Mouse (Mus musculus) MEL (cell line): ENCODE data around the gene Aptx. TPM values are rescaled to one million over a fixed set of nuclear protein-coding genes. Genes with fewer than 3 reads are reported as not detected.

Experiments
- DNase-seq: peaks from one replicate; pipeline ENCODE4 v3.0.0; 2011; ENCODE audit warnings: low read depth, low spot score
- H3K27ac ChIP-seq: 2 replicates; pipeline ENCODE4 v1.5.1; 2012; ENCODE audit warnings: low read depth, mild to moderate bottlenecking, control low read depth, low read length, moderate library complexity; ENCODE audit not compliant: control insufficient read depth
- H3K27me3 ChIP-seq, 2 experiments: fragments of 150-350 bp in 1 of 2; sonication (generic) in 1 of 2; 2 replicates each; pipeline ENCODE4 v1.6.1; 2012; ENCODE audit warnings: low read length in 2 of 2, mild to moderate bottlenecking in 2 of 2, improper control_type of control experiment in 1 of 2, moderate library complexity in 1 of 2; ENCODE audit not compliant: insufficient read depth in 2 of 2, control insufficient read depth in 1 of 2
- H3K36me3 ChIP-seq, 2 experiments: 2 replicates each; pipeline ENCODE4 v1.6.1; 2012 to 2014; ENCODE audit warnings: low read length in 2 of 2, improper control_type of control experiment in 1 of 2, inconsistent platforms in 1 of 2, mild to moderate bottlenecking in 1 of 2; ENCODE audit not compliant: insufficient read depth in 2 of 2, control insufficient read depth in 1 of 2
- H3K4me1 ChIP-seq, 2 experiments: fragments of 150-350 bp in 1 of 2; sonication (generic) in 1 of 2; 2 replicates each; pipeline ENCODE4 v1.6.1; 2012; ENCODE audit warnings: low read length in 2 of 2, improper control_type of control experiment in 1 of 2, mild to moderate bottlenecking in 1 of 2; ENCODE audit not compliant: insufficient read depth in 2 of 2, control insufficient read depth in 1 of 2
- H3K4me3 ChIP-seq, 2 experiments: fragments of 150-350 bp in 1 of 2; sonication (generic) in 1 of 2; 2 replicates each; pipeline ENCODE4 v1.5.1; 2012; ENCODE audit warnings: low read depth in 2 of 2, low read length in 2 of 2, mild to moderate bottlenecking in 2 of 2, moderate library complexity in 2 of 2, control low read depth in 1 of 2, improper control_type of control experiment in 1 of 2; ENCODE audit not compliant: control insufficient read depth in 1 of 2, insufficient read depth in 1 of 2
- H3K79me2 ChIP-seq: 2 replicates; pipeline ENCODE4 v1.6.1; 2012; ENCODE audit warnings: mild to moderate bottlenecking, low read length, moderate library complexity; ENCODE audit not compliant: control insufficient read depth, poor library complexity, insufficient read depth
- H3K9ac ChIP-seq: 2 replicates; pipeline ENCODE4 v1.6.1; 2012; ENCODE audit warnings: low read depth, mild to moderate bottlenecking, control low read depth, low read length, moderate library complexity; ENCODE audit not compliant: control insufficient read depth, poor library complexity, severe bottlenecking
- H3K9me3 ChIP-seq: fragments of 150-350 bp; sonication (generic); replicated peaks from 2 replicates; pipeline ENCODE4 v1.6.1; 2012; ENCODE audit warnings: mild to moderate bottlenecking, low read length, improper control_type of control experiment, moderate library complexity; ENCODE audit not compliant: insufficient read depth
- BHLHE40 ChIP-seq: IDR thresholded peaks from 2 replicates; pipeline ENCODE4 v1.6.1; 2012; ENCODE audit warnings: low read depth, mild to moderate bottlenecking, inconsistent platforms, low read length, improper control_type of control experiment, borderline replicate concordance
- CTCF ChIP-seq, 3 experiments: IDR thresholded peaks in 2 of 3; conservative IDR thresholded peaks in 1 of 3; 2 replicates each; pipeline ENCODE4 v1.5.1; 2011 to 2012; ENCODE audit warnings: low read length in 3 of 3, low read depth in 2 of 3, mild to moderate bottlenecking in 2 of 3, improper control_type of control experiment in 1 of 3, inconsistent platforms in 1 of 3, mixed read lengths in 1 of 3, moderate library complexity in 1 of 3; ENCODE audit not compliant: control insufficient read depth in 1 of 3, insufficient read depth in 1 of 3, poor library complexity in 1 of 3, severe bottlenecking in 1 of 3
- E2F4 ChIP-seq: IDR thresholded peaks from 2 replicates; pipeline ENCODE4 v1.6.1; 2011; ENCODE audit warnings: low read depth, low read length, improper control_type of control experiment, borderline replicate concordance
- EP300 ChIP-seq, 2 experiments: IDR thresholded peaks; 2 replicates each; pipeline ENCODE4 v1.6.1; 2011; ENCODE audit warnings: improper control_type of control experiment in 2 of 2, low read length in 2 of 2, low read depth in 1 of 2, mild to moderate bottlenecking in 1 of 2
- HCFC1 ChIP-seq: IDR thresholded peaks from 2 replicates; pipeline ENCODE4 v1.6.1; 2012; ENCODE audit warnings: low read depth, mild to moderate bottlenecking, inconsistent platforms, low read length, improper control_type of control experiment, moderate library complexity
- JUND ChIP-seq: IDR thresholded peaks from 2 replicates; pipeline ENCODE4 v1.6.1; 2011; ENCODE audit warnings: low read depth, mild to moderate bottlenecking, improper control_type of control experiment, low read length
- KAT2A ChIP-seq: conservative IDR thresholded peaks from 2 replicates; pipeline ENCODE4 v1.6.1; 2012; ENCODE audit warnings: low read depth, low read length, improper control_type of control experiment, inconsistent platforms
- MAX ChIP-seq: IDR thresholded peaks from 2 replicates; pipeline ENCODE4 v1.6.1; 2011; ENCODE audit warnings: low read length, improper control_type of control experiment
- MXI1 ChIP-seq: IDR thresholded peaks from 2 replicates; pipeline ENCODE4 v1.6.1; 2011; ENCODE audit warnings: mild to moderate bottlenecking, low read depth, low read length, improper control_type of control experiment
- MYB ChIP-seq: IDR thresholded peaks from 2 replicates; pipeline ENCODE4 v1.6.1; 2011; ENCODE audit warnings: mild to moderate bottlenecking, low read depth, low read length, improper control_type of control experiment
- NRF1 ChIP-seq: IDR thresholded peaks from 2 replicates; pipeline ENCODE4 v1.6.1; 2014; ENCODE audit warnings: low read depth, mild to moderate bottlenecking, inconsistent platforms, low read length, improper control_type of control experiment, moderate library complexity; ENCODE audit not compliant: poor library complexity, insufficient read depth, severe bottlenecking
- POLR2AphosphoS2 ChIP-seq: IDR thresholded peaks from 2 replicates; pipeline ENCODE4 v1.6.1; 2011; ENCODE audit warnings: low read length, improper control_type of control experiment
- RAD21 ChIP-seq: IDR thresholded peaks from 2 replicates; pipeline ENCODE4 v1.6.1; 2011; ENCODE audit warnings: mild to moderate bottlenecking, low read depth, low read length, improper control_type of control experiment
- RCOR1 ChIP-seq: IDR thresholded peaks from 2 replicates; pipeline ENCODE4 v1.6.1; 2012; ENCODE audit warnings: low read depth, mild to moderate bottlenecking, inconsistent platforms, low read length, improper control_type of control experiment
- SIN3A ChIP-seq: IDR thresholded peaks from 2 replicates; pipeline ENCODE4 v1.6.1; 2012; ENCODE audit warnings: low read length, improper control_type of control experiment, inconsistent platforms
- TAL1 ChIP-seq: IDR thresholded peaks from 2 replicates; pipeline ENCODE4 v1.6.1; 2012; ENCODE audit warnings: mild to moderate bottlenecking, inconsistent platforms, low read length, moderate library complexity, mixed read lengths
- TBP ChIP-seq: IDR thresholded peaks from 2 replicates; pipeline ENCODE4 v1.8.0; 2011; ENCODE audit warnings: low read depth, low read length, improper control_type of control experiment
- TCF12 ChIP-seq: IDR thresholded peaks from 2 replicates; pipeline ENCODE4 v1.6.1; 2014; ENCODE audit warnings: low read depth, mild to moderate bottlenecking, inconsistent platforms, low read length, improper control_type of control experiment, moderate library complexity
- USF1 ChIP-seq: IDR thresholded peaks from 2 replicates; pipeline ENCODE4 v1.6.1; 2014; ENCODE audit warnings: low read depth, mild to moderate bottlenecking, inconsistent platforms, low read length, improper control_type of control experiment, moderate library complexity
- USF2 ChIP-seq, 2 experiments: IDR thresholded peaks; 2 replicates each; pipeline ENCODE4 v1.6.1; 2011 to 2012; ENCODE audit warnings: improper control_type of control experiment in 2 of 2, low read length in 2 of 2, borderline replicate concordance in 1 of 2, inconsistent platforms in 1 of 2, low read depth in 1 of 2, mild to moderate bottlenecking in 1 of 2; ENCODE audit not compliant: insufficient read depth in 1 of 2
- ZC3H11A ChIP-seq: IDR thresholded peaks from 2 replicates; pipeline ENCODE4 v1.6.1; 2012; ENCODE audit warnings: low read depth, mild to moderate bottlenecking, inconsistent platforms, low read length, improper control_type of control experiment
- ZNF384 ChIP-seq: IDR thresholded peaks from 2 replicates; pipeline ENCODE4 v1.6.1; 2012; ENCODE audit warnings: low read depth, mild to moderate bottlenecking, inconsistent platforms, low read length, improper control_type of control experiment
- polyA plus RNA-seq, 2 experiments: library from polyadenylated mRNA; stranded (reverse) in 1 of 2; unstranded in 1 of 2; fragments of >175 nt in 1 of 2; fragments of >200 nt in 1 of 2; gene quantifications; 2 replicates each; pipeline versions ENCODE4 v1.2.1 to v1.2.4; 2012; ENCODE audit warnings: low replicate concordance in 2 of 2, low read depth in 1 of 2; ENCODE audit not compliant: insufficient read length in 2 of 2, insufficient read depth in 1 of 2, missing spikeins in 1 of 2
- total RNA-seq: library from RNA; depleted of rRNA; stranded (reverse); fragments of 300-350 nt; gene quantifications from 2 replicates; pipeline ENCODE4 v1.2.3, GENCODE M21; 2012

Gene Aptx
- total and polyA plus RNA-seq, 3 experiments: 18.8 to 19.8 TPM; not detected in 1

DNA sequence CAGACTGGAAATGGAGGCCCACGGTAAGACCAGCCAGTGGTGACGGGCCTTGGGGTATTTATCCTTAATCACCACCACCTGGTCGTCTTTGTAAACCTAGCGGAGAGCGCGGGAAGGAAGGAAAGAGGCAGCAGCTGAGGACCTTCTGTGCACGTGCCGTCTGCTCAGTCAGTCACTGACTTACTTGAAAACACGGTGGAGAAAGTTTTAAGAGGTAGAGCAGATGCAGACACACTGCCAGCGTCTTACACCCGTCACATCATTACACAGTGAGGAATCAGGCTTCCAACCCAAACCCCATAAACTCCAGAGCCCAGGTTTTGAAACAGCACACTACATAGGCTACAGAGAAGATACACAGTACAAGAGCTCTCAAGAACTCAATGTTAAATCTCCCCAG lies 11.9 kb downstream of the Aptx start:
- Histone ChIP-seq H3K36me3 (no peaks in the 10 kb centered on the region), H3K27me3 (no peaks in the 10 kb centered on the region), H3K4me1 (no peaks in the 10 kb centered on the region), H3K79me2 (no peaks in the 10 kb centered on the region), H3K27ac (no peak overlapping the region), H3K4me3 (no peak overlapping the region), H3K9ac (no peak overlapping the region), H3K9me3 (no peaks in the 10 kb centered on the region)
- TF ChIP-seq ZNF384 (no peak), MYB (no peak), BHLHE40 (no peak), TAL1 (no peak), RAD21 (no peak), USF1 (no peak), EP300 (IDR thresholded peaks at IDR 0.05; ENCODE audit: low read depth in 1 of 2, low read length in 2 of 2) (no peak), NRF1 (no peak), POLR2AphosphoS2 (no peak), RCOR1 (no peak), TBP (no peak), KAT2A (no peak), E2F4 (no peak), JUND (no peak)
- no peak for DNase-seq

DNA sequence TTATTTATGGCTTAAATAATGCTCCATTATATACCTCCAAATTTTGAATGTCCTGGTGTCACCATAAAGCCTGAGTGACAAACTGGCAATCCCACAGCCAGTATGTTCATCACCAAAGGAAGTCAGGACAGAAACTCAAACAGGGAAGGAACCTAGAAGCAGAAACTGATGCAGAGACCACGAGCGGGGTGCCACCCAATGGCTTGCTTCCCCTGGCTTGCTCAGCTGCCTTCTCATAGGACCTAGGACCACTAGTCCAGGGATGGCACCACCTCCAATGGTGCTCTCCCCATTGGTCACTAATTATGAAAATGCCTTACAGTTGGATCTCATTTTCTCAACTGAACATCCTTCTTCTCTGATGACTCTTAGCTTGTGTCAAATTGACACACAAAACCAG lies 19.7 kb downstream of the Aptx start:
- Histone ChIP-seq H3K27ac (no peak overlapping the region), H3K36me3 (no peaks in the 10 kb centered on the region), H3K79me2 (no peaks in the 10 kb centered on the region), H3K9me3 (no peaks in the 10 kb centered on the region), H3K4me3 (no peak overlapping the region), H3K4me1 (no peaks in the 10 kb centered on the region), H3K9ac (no peak overlapping the region), H3K27me3 (no peaks in the 10 kb centered on the region)
- TF ChIP-seq POLR2AphosphoS2 (no peak), KAT2A (no peak), TCF12 (no peak), HCFC1 (no peak), ZC3H11A (no peak), MAX (no peak), SIN3A (no peak), CTCF (IDR thresholded peaks at IDR 0.05 in 2 of 3, conservative IDR thresholded peaks at IDR 0.05 in 1 of 3; ENCODE audit: control insufficient read depth in 1 of 3, insufficient read depth in 1 of 3, low read depth in 2 of 3, low read length in 3 of 3, poor library complexity in 1 of 3, severe bottlenecking in 1 of 3) (no peak), MXI1 (no peak), USF2 (IDR thresholded peaks at IDR 0.05; ENCODE audit: borderline replicate concordance in 1 of 2, insufficient read depth in 1 of 2, low read depth in 1 of 2, low read length in 2 of 2) (no peak), EP300 (IDR thresholded peaks at IDR 0.05; ENCODE audit: low read depth in 1 of 2, low read length in 2 of 2) (no peak)
- DNase-seq: no peak
